Mouse (Mus musculus) brain, embryonic 14.5 days (tissue): ENCODE data around the gene Rnf43. TPM values are rescaled to one million over a fixed set of nuclear protein-coding genes. Genes with fewer than 3 reads are reported as not detected.

ENCODE experiments used
- DNase-seq: peaks from one replicate; pipeline ENCODE4 v3.0.0-alpha.2; 2011; ENCODE audit warnings: low read depth
- CTCF ChIP-seq: fragments of 200-500 bp; IDR thresholded peaks from 2 replicates; pipeline ENCODE4 v1.5.1; 2012; ENCODE audit warnings: inconsistent platforms, mild to moderate bottlenecking, moderate library complexity, borderline replicate concordance; ENCODE audit not compliant: insufficient read depth, insufficient read length; ENCODE audit errors: extremely low read depth
- POLR2A ChIP-seq: fragments of 200-500 bp; IDR thresholded peaks from 2 replicates; pipeline ENCODE4 v1.6.1; 2012; ENCODE audit warnings: mild to moderate bottlenecking, inconsistent platforms, borderline replicate concordance; ENCODE audit not compliant: poor library complexity, insufficient read depth, insufficient read length, severe bottlenecking; ENCODE audit errors: extremely low read depth
- polyA plus RNA-seq: library from polyadenylated mRNA; depleted of rRNA; stranded (reverse); fragments of >200 nt; gene quantifications from 2 replicates; pipeline ENCODE4 v1.2.3, GENCODE M21; 2012

Rnf43 gene
- polyA plus RNA-seq, 1 experiment, result 1.4 TPM

GRCm38 (mm10) chr11:87737175-87737740 is 74.7 kb downstream of the Rnf43 start, which contains the start of gene Supt4a:
Gene Supt4a, plus strand, starts transcription at chr11:87737552.
- no peak for TF ChIP-seq CTCF
- peak; percentile 90 for TF ChIP-seq POLR2A
- peak; percentile 99 for DNase-seq

- TF ChIP-seq POLR2A, result no peak
- TF ChIP-seq CTCF, result no peak
- DNase-seq, result no peak
These were observed 81.2 kb downstream of the Rnf43 start for GRCm38 (mm10) chr11:87743691-87744090.

DNA sequence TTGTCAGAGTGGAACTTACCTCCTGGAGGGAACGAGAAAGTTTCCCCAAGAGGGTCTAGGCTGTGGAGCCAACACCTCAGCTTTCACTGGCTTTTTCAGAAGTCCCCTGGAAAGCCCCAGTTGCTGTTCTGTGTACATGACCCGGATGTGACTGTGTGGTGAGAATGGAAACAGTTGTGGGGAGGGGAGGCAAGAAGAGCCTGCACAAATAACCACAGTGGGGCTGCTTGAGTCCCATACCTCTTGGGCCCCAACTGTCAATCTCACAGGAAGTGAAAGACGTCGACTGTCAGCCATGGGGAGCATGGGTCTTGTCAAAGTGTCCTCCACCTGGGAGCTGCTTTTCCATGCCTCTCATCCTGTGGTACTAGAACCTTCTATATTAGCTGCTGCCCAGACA is 82.4 kb downstream of the Rnf43 start:
- no peak for DNase-seq
- TF ChIP-seq POLR2A, result no peak
- TF ChIP-seq CTCF, result no peak

- DNase-seq, result no peak
- TF ChIP-seq POLR2A (no peak), CTCF (no peak)
These were observed 83.4 kb downstream of the Rnf43 start for GRCm38 (mm10) chr11:87745632-87746555.

- DNase-seq, result no peak
- no peak for TF ChIP-seq CTCF
- TF ChIP-seq POLR2A, result no peak
These were observed 84.8 kb downstream of the Rnf43 start for GRCm38 (mm10) chr11:87747312-87747711.

GRCm38 (mm10) chr11:87747716-87748115 is 85.2 kb downstream of the Rnf43 start:
- no peak for DNase-seq
- TF ChIP-seq CTCF, result no peak
- TF ChIP-seq POLR2A, result no peak

DNA sequence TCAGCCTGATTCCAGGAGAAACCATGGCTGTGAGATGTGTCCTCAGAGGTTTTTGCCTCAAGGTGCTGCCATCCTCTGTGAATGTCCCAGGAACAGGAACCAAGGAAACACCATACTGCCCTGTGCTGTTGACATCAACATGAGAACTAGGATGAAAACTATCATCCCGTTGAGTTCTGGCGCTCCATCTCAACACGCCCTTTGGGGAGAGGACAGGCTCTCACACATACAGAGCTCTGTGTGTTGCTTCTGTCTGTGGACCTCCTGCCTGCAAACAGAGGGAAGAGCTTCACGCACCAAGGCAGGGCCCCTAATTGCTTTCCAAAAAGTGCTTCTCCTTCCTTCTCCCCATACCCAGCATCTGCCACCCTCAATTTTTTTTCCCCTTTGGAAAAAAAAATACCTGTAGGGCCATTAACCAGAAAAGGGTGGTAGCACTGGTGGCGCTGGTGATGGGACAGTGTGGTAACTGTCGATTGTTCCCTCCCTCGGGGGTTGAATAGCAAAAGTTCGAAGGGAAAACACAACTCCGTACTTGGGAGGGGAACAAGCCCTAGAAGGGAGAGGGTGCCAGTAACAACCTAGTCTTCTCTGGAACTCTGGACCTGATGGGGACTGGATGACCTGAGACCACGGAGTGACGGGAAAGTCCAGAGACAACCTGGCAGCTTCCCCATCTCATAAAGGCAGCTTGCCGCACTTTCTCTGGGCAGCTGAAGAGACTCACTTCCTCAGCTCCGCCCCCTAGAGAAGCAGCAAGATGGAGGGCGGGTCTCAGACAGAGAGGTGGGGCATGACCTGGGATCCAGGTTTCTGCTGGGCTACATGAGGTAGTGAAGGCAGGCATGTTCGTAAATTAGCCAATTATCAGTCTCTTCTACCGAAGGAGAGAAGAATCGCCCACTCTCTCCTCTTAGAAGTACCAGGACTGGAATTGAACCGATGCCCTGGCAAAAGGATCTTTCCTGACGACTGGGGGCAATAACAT is 85.9 kb downstream of the Rnf43 start:
- no peak for DNase-seq
- no peak for TF ChIP-seq CTCF
- TF ChIP-seq POLR2A, result no peak

DNA sequence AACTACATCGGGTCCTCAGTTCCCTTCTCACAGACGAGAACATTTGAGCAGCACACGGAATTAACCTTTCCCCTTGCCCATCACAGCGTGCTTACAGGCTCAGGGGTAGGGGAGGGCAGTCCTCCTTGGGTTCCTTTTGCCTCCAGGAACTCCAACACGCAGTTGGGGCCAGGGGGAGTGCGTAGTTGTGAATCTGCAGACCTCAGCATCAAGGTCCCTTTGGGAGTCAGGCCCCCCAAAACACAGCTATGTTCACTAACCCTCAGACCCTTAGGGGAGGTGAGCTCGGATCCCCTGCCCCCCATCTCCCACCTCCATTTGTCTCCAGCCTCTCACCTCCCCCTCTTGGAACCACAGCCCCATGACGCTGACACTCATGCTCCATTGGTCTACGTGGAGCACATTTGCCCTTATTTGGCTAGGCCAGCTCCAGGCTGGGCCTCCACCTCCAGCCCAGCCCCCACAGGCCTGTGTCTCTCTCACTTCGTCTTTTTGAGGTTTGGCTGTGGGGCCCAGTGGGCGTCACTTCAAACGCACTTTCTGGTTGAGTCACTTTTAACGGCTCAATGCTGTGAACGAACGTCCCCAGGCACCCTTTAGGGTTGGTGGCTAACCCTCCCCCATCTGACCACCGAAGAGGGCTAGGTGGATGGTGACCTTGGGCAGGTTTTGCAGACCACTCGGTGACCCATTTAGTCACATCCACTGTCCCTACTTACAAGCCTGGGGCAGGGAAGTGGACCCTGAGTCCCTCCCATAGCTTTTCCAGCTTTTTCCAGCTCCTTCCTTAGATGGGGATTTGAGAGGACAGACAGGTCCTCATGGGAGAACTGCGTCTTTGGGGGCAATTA is 86.9 kb downstream of the Rnf43 start:
- TF ChIP-seq POLR2A, result no peak
- no peak for TF ChIP-seq CTCF
- DNase-seq, result no peak

DNA sequence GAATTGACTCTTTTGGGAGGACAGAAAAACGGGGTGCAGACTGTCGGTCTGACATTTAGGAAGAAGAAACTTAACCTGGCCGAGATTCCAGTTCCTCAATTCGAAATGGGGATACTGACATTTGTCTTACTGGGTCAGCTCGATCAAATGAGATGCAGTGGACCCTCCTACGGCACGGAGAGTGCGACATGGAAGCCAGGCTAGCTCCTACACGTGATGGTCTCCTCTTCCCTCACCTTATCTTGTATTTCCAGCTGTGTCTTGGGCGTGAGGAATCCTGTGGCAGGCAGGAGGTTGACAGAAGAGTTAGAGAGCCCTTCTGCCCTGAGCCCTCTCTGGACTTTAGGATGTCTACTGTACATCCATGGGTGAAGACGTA is 87.5 kb downstream of the Rnf43 start:
- no peak for DNase-seq
- TF ChIP-seq POLR2A (no peak), CTCF (no peak)

DNA sequence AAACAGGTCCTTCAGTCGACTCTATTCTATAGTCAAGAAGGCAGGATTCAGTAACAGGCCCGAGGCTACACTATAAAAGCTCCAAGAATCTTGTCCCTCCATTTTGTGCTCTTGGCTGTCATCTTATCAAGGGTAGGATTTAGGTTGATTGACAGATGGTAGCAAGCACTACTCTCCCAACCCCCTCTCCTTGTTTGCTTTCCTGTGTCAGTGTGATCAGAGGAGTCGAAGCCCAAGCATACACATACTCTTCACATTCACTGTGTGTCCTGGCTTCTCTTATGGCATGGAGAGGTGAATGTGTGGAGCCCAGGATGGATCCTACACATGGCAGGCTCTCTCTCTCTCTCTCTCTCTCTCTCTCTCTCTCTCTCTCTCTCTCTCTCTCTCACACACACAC is 88.0 kb downstream of the Rnf43 start:
- DNase-seq, result no peak
- no peak for TF ChIP-seq POLR2A

GRCm38 (mm10) chr11:87751031-87751430 is 88.5 kb downstream of the Rnf43 start:
- DNase-seq, result no peak
- TF ChIP-seq CTCF (no peak), POLR2A (no peak)
